Mouse (Mus musculus) gastrocnemius, postnatal 36 days (tissue): Measurements from ENCODE around the gene C5ar1. TPM values are rescaled to one million over a fixed set of nuclear protein-coding genes. Genes with fewer than 3 reads are reported as not detected.
A peak's percentile ranks its signal among the peaks of the same experiment; 100 is the strongest.

Experiments used
- DNase-seq, 2 experiments: peaks; one replicate each; pipeline ENCODE4 v3.0.0; 2022
- intact Hi-C: fragments of 180-260 bp; cut with DNase I; formaldehyde crosslinking; loops from one replicate; pipeline ENCODE4 v1.15.1; 2025
- total RNA-seq, 2 experiments: library from RNA; stranded (reverse); gene quantifications; 2 replicates each; pipeline ENCODE4 v1.2.3; 2021

The C5ar1 gene
- total RNA-seq, 2 experiments from 2014 or later, result 1.7 to 1.8 TPM

DNA sequence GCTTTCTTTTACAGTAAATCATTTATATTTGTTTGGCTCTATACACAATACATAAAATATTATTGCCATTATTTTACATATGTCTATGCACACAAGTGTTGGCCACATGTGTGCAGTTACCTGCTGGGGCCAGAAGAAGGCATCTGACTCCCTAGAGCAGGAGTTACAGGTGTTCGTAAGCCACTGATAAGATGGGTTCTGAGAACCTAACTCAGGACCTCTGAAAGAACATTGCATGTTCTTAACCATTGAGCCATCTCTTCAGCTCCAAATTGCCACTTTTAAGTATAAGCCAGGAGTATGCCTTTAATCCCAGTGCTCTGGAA lies 18.4 kb downstream of the C5ar1 start:
- intact Hi-C loops, result no loop called here

DNA sequence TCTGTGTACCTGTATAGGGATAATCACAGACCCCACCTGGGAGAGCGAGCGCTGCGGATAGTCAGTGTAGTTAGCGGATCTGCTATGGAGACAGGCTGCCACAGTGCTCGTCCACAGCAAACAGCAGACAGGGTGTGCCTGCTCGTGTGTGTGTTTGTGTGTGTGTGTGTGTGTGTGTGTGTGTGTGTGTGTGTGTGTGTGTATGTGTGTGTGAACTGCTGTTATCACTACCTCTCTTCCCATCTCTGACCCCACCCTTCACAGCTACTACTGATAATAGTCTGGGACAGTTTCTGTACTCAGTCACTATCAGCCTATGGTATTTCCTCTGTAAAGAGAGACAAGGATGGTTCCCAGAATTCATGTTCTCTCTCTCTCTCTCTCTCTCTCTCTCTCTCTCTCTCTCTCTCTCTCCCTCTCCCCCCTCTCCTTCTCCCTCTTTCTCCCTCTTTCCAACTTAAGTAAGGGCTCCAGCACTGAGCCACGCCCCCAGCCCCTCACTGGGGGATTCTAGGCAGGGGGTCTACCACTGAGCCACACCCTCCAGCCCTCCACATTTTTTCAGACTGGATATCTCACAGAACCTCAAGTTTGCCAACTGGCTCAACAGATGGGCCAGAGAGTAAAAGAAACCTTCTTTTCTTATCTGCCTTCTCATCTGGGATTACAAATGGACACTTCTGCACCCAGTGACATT lies 18.9 kb downstream of the C5ar1 start:
- DNase-seq, result no peak
- intact Hi-C loops, result no loop called here

More for the DNA sequence above, 18.4 kb downstream of the C5ar1 start:
- no peak for DNase-seq

DNA sequence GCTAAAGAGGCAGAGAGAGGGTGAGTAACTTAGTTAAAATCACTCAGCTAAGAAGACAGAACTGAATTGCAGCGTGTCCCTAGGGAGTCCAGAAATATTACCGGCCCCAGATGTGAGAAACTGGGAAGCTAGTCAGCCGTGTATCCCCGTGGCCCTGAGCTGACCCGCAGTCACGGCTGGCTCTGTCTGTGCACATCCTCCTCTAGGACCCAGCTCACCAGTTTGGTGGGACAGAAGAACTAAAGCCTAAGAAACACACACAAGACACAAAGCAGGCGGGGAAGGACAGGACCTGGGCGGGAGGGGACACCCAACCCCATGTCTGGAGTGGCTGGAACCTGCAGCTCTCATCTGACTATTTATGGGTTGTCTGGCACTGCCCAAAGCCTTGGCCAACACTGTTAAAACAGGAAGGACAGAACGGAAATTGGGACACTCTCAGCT lies 19.8 kb downstream of the C5ar1 start:
- DNase-seq, result peak; percentile 31 to 54
- intact Hi-C loops, result no loop called here

DNA sequence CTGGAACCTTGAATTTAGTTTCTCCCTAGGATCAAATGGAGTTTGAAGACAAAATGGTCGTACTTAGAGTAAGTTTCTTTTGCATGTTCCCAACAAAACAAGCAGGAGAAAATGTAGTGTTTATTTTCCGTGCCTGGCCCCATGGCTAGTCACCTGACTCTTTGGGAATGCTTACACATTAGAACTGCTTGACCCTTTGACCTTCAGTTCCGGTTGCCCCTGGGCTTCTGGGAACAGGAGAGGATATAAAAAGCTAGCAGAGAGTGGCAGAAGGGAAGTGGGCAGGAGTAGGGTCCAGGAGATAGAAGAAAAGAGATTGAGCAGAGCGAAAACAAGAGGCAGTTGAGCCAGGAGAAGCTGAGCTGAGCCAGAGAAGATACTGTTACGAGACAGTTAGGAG lies 29.5 kb downstream of the C5ar1 start:
- intact Hi-C loops, result no loop called here
- no peak for DNase-seq

DNA sequence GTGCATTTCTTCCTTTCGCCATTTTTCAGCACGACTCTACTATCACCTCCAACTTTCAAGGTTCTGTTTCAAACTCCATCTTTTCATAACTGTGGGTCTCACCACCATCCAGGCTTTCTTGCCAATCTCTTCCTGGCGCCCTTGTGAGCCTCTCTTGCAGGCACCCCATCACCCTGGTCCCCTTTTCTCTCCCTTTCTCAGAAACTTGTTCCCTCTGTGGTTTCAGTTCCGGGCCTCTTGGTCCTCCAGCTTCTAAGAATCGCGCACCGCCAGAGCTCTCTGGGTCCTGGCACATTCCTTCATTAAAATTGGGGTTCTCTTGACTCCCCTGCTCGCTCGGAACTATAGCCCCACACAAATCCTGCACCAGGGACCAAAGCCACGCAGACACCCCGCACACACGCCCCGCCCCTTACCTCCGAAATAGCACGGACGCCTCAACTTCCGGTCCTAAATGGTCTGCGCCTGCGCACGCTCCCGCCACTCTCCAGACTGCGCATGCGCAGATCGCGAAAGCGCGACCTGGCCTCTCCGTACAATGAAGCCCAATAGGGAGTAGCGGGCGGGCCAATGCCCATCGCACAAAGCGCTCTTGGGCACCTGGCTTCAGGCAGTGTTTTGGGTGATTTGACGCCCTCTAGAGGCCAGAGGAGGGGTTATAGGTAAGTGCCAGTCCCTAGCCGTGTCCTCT lies 37.6 kb downstream of the C5ar1 start, which contains the start of gene Dhx34:
TSS of gene Dhx34 (minus strand) at position 456 of the 691 bp plus-strand sequence.
- peak; percentile 91 to 96 for DNase-seq
- intact Hi-C loops, result no loop called here

DNA sequence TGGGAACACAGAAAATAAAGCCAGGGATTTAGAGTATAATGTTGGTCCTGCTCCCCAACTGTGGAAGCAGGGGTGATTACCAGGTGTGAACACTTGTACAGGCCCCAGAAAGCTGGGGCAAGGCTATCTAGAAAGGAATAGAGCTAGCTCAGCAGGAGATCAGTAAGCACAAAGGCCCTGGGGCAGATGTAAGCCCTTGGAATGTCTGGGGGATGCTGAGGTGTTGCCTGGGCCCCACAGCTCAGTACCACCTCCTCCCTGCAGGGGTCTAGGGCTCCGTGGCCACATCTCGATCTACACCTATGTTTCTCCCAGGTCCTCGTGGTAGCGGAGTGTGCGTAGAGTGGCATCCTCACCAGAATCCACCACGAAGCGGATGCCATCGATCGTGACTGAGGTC lies 45.4 kb downstream of the C5ar1 start:
- intact Hi-C loops, result loop anchor here (5.0 kb wide), 1 partner anchor 48 kb away; no protein-coding TSS in a partner anchor
- no peak for DNase-seq

DNA sequence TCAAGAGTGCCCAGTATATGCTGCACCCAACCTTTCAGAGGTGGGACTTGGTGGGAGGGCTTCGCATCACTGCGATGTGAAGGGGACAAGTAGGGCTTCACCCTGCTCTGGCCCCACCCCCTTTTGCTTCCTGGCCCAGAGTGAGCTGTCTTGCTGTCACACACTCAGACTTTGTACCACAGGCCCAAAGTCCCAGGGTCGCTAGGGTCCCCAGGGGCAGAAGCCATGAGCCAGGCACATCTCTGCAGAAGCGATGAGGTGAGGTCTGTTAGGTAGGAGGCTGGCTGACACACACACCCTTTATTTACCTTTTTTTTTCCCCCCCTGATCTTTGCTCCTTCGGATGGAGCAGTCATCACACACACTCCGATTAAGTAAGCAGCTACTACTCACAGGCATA lies 46.1 kb downstream of the C5ar1 start:
- DNase-seq, result no peak
- intact Hi-C loops, result loop anchor here (5.0 kb wide), 1 partner anchor 49 kb away; no protein-coding TSS in a partner anchor

DNA sequence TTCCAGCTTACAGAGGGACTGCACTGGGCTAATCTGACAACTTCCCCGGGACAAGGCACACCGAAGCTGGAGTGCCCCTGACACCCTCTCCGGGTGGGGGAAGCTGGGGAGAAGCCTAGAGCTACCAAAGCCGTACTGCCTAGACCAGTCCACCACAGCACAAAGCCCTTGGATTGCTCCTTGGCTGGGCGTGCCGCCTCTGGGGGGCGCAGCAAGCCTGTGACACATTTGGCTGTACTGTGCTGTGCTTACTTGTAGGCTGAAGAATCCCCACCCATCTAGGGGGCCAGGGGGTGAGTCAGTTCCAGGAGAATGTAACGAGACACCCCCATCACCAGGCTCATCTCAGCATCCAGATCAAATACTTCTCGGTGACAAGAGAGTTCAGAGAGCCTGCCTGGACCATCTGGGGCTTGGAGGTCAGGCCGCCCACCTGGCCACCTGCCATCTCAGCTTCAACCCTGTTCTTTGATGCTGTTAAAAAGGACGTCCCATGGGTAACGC lies 48.4 kb downstream of the C5ar1 start:
- intact Hi-C loops, result loop anchor here (5.0 kb wide), 1 partner anchor 51 kb away; no protein-coding TSS in a partner anchor
- no peak for DNase-seq

DNA sequence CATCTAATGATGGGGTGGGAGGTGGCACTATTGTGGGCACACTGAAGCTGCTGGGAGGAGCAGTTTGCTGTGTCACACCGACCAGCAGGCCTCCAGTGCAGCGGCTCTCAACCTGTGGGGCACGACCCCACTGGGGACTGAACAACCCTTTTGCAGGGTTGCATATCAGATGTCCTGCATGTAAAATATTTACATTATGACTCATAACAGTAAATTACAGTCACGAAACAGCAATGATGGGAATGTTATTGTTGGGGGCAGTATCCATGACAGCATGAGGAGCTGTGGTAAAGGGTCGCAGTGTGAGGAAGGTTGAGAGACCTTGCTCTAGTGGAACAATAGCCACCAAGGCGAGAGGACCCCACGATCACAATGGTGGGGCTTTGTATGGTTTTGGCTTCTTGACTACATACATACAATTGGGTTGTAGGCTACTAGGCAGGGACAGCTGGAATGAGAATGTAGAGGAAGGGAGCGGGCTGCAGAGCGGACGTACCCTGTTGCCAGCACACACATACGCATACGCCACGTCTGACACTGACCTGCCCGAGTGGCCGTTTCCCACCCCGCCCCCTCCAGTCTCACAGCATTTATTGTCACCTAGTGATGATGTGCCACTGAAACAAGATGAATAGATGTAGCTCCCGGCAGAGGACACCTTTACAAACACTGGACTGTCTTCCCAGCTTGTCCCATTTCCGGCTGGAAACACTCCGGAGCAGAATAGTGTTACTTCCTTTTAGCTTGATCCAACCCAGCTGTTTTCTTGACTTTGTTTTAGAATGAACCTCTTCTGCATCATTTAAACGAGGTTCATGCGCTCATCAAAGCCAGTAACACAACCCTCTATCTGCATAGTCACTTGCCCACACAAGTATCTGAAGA lies 50.3 kb downstream of the C5ar1 start:
- no peak for DNase-seq
- intact Hi-C loops, result loop anchor here (10.0 kb wide), 2 partner anchors 64 to 156 kb away; no protein-coding TSS in a partner anchor

DNA sequence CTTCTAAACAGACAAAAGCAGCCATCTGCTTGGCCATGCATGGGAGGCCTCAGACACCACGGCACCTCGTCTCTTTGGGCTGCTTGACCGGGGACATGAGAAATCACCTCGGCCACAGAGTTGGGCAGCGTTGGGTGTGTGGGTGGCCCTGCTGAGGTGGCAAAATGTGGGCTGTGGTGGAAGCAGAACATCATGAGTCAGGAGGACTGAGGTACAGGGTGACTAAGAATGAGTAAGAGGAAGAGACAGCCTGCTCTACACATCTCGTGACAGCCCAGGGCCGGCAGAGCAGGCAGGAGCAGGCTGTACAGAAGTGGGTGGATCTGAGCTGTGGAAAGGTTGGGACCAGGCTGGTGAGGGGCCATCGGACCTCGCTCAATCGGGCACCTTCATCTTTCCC lies 51.8 kb downstream of the C5ar1 start:
- intact Hi-C loops, result loop anchor here (10.0 kb wide), 2 partner anchors 63 to 157 kb away; no protein-coding TSS in a partner anchor

DNA sequence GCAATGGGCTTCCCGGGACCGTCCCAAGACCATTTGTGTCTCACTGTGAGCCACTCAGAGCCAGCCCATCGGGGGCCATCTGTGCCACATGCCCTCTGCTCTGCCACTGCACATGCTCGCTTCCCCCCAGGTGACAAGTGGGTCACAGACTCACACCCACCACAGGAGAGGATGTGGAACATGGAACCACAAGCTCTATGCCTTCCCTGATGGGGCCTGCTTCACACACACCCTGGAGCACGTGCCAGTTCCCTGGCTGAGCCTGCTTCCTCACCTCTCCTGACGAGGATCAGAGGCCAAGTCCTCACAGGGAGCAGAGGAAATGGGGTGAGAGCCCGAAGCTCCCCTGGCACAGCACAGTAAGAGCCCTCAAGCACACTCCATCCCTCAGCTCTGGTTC lies 52.3 kb downstream of the C5ar1 start:
- no peak for DNase-seq
- intact Hi-C loops, result loop anchor here (10.0 kb wide), 2 partner anchors 62 to 158 kb away; no protein-coding TSS in a partner anchor

More for the DNA sequence above, 51.8 kb downstream of the C5ar1 start:
- no peak for DNase-seq

DNA sequence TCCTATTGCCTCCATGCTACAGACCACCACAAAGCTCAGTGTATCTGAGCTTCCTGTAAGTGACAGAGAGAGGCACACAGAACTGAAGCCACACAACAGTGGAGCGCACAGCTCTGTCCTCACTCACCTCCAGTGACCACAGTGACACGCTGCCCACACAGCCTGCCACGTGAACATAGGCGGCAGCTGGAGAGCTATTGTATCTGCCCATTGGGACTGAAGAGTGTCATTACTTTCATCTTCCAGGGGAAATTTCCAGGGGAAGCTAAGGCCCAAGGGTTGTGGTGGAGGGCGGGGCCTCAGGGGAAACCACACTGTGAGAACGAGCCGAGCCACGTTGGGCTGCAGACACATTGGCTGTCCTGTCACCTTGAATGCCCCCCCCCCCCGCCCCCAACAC lies 54.5 kb downstream of the C5ar1 start:
- no peak for DNase-seq
- intact Hi-C loops, result loop anchor here (10.0 kb wide), 2 partner anchors 60 to 160 kb away; no protein-coding TSS in a partner anchor

DNA sequence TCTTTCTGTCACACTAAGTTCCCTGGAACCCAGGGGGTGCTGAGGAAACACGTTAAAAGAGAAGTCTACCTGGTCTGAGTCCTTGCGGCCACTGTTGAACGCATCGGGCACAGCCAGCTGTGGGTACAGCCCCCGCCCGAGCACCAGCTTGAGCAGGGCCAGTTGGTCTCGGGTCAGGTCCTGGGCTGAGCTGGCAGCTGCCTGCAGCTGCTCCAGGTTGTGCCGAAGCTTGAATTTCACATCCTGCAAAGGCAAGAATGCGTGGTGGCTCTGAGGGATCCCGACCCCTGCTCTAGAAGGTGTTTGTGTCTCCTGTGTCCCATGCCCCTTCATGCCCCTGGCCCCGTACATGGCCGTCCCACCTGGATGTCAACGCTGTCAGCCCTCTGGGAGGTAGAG lies 55.8 kb downstream of the C5ar1 start:
- no peak for DNase-seq
- intact Hi-C loops, result loop anchor here (10.0 kb wide), 2 partner anchors 59 to 161 kb away; no protein-coding TSS in a partner anchor

DNA sequence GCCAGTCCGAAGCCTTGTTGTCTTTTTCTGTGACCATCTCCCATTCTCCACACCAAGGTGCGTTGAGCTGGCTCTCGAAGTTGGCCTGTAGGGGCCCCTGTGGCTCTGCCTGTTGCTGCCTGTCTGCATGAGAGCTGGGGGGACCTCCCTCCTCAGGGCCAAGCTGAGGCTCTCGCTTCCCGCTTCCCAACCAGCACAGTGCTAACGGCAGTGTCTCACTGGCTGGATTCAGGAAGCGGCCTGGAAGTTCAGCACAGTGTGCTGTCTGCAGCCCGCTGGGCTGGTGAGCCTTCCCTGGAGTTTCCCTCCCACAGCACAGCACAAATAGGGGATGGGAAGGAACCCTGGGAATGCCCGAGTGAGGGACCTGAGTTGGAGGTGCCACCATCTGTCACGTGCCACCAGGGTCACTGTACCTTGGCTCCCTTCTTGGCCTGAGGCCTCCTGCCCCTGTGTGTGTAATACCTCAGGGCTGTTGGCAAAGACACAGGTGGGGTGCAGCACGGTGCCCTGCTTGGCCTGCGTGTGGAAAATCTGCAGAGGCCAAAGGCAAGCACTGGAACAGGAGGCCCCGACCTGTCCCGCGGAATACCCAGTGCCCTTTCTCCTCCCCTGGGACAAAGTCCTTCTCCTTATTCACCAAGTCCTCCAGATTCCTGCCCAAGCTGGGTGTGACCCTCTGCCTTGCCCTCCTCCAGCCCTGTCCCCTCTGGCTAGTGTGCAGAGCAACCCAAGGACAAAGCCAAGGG lies 56.4 kb downstream of the C5ar1 start:
- DNase-seq, result no peak
- intact Hi-C loops, result loop anchor here (10.0 kb wide), 2 partner anchors 58 to 162 kb away; no protein-coding TSS in a partner anchor

DNA sequence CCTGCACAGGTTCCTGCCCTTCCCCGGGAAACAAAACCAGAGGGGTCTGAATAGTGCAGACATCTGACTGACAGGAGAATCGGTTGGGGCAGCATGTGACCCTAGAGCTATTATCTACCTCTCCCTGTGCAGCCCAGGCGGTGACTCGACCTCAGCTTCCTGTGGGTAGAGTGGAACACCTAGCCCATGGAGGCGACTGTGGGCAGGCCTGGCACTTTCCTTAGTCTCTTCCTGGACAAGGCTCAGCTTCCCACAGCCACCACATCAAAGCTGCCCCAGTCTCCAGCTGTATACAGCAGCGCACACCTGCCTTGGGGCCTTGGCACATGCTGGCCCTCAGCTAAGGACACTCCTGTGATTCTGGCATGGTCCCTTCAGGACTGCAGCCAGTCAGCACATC lies 58.2 kb downstream of the C5ar1 start:
- intact Hi-C loops, result loop anchor here (10.0 kb wide), 2 partner anchors 56 to 164 kb away; no protein-coding TSS in a partner anchor
- DNase-seq, result no peak

DNA sequence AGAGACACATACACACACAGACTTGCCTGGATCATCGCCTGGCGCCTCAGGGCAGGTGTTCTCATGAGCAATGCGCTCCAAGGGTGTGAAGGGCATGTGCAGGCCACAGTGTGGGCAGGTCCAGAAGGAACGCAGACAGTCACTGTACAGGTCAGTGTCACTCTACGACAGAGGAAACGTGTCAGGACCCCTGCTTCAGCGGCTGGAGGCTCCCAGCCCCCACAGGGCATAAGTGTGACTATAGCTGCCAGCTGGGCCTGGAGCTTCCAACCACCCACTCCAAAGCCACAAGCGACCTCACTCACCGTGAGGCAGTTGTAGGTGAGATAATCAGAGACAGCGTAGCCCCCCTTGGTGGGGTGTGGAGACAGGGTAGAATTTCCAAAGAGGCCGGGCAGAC lies 60.8 kb downstream of the C5ar1 start:
- no peak for DNase-seq
- intact Hi-C loops, result no loop called here

DNA sequence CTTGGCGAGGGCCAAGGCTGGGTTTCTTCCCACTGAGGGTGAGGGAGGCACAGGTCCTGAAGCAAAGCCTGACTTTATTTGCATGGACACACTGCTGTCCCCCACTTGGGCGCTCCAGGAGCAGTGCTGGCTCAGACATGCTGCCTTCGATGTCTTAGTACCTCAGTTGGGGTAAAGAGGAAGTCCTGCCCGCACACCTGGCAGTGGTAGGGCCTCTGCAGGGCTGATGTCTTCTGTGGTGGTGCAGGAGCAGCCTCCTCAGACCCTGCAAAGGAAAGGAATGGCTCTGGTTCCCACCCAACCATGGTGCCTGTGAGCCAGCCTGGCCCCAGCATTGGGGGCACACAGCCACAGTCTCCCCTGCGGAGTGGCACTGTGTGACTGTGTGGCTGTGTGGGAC lies 62.2 kb downstream of the C5ar1 start:
- no peak for DNase-seq
- intact Hi-C loops, result no loop called here
